Mouse (Mus musculus) ES-Bruce4 (cell line): ENCODE measurements at regions not wholly inside any gene's neighbourhood (a gene's known extent, or its start where the extent isn't known, plus 50 kb on each side); places are given as distances from the start of the nearest gene placed in this dataset.

Experiments used
- H3K27ac ChIP-seq: 2 replicates; pipeline ENCODE4 v1.5.1; 2012; ENCODE audit warnings: low read length, inconsistent platforms; ENCODE audit not compliant: insufficient read depth
- H3K27me3 ChIP-seq: 2 replicates; pipeline ENCODE4 v1.6.1; 2012; ENCODE audit warnings: mild to moderate bottlenecking, low read length, inconsistent platforms; ENCODE audit not compliant: control insufficient read depth, poor library complexity, insufficient read depth, severe bottlenecking
- H3K36me3 ChIP-seq: 2 replicates; pipeline ENCODE4 v1.6.1; 2012; ENCODE audit warnings: inconsistent platforms, mild to moderate bottlenecking, low read length, moderate library complexity; ENCODE audit not compliant: control insufficient read depth, poor library complexity, insufficient read depth, severe bottlenecking
- H3K4me1 ChIP-seq: one replicate; pipeline ENCODE4 v1.8.1; 2011; ENCODE audit warnings: low read length; ENCODE audit not compliant: control insufficient read depth, insufficient read depth
- H3K4me3 ChIP-seq: 2 replicates; pipeline ENCODE4 v1.5.1; 2011; ENCODE audit warnings: low read depth, mild to moderate bottlenecking, low read length
- H3K9ac ChIP-seq: 2 replicates; pipeline ENCODE4 v1.6.1; 2012; ENCODE audit warnings: low read depth, mild to moderate bottlenecking, inconsistent platforms; ENCODE audit not compliant: poor library complexity, severe bottlenecking
- H3K9me3 ChIP-seq: replicated peaks from 2 replicates; pipeline ENCODE4 v1.6.1; 2012; ENCODE audit warnings: mild to moderate bottlenecking, low read length, inconsistent platforms; ENCODE audit not compliant: control insufficient read depth, poor library complexity, insufficient read depth, severe bottlenecking
- CTCF ChIP-seq: IDR thresholded peaks from one replicate; pipeline ENCODE4 v1.8.1; 2011; ENCODE audit warnings: low read depth, low read length
- EP300 ChIP-seq: IDR thresholded peaks from 2 replicates; pipeline ENCODE4 v1.6.1; 2011; ENCODE audit warnings: low read depth, low read length; ENCODE audit not compliant: insufficient read depth
- POLR2A ChIP-seq: IDR thresholded peaks from one replicate; pipeline ENCODE4 v1.8.1; 2011; ENCODE audit warnings: low read length; ENCODE audit not compliant: insufficient read depth

- H3K9me3 ChIP-seq, result peaks cover 6% of the 10 kb centered on the region; the same call in 1 of the 2 replicates
- H3K4me3 ChIP-seq, result no peak overlapping the region
- H3K27ac ChIP-seq, result no peak overlapping the region
- no peaks in the 10 kb centered on the region for H3K4me1 ChIP-seq
- no peak overlapping the region for H3K9ac ChIP-seq
- no peak for TF ChIP-seq EP300
- no peak for TF ChIP-seq POLR2A
- TF ChIP-seq CTCF, result no peak
- no peaks in the 10 kb centered on the region; the same call in 1 of the 2 replicates for H3K27me3 ChIP-seq
- H3K36me3 ChIP-seq, result no peaks in the 10 kb centered on the region
Observed at GRCm38 (mm10) chr10:111701138-111701537, 195.1 kb downstream of the Phlda1 start.

GRCm38 (mm10) chr10:111702435-111702834, 196.3 kb downstream of the Phlda1 start:
- H3K27me3 ChIP-seq, result no peaks in the 10 kb centered on the region; the same call in 1 of the 2 replicates
- H3K4me3 ChIP-seq, result no peak overlapping the region
- H3K9ac ChIP-seq, result no peak overlapping the region
- TF ChIP-seq CTCF, result no peak
- TF ChIP-seq POLR2A, result no peak
- no peak for TF ChIP-seq EP300
- H3K4me1 ChIP-seq, result no peaks in the 10 kb centered on the region
- H3K27ac ChIP-seq, result no peak overlapping the region
- H3K36me3 ChIP-seq, result no peaks in the 10 kb centered on the region
- H3K9me3 ChIP-seq, result peaks cover 6% of the 10 kb centered on the region; the same call in 1 of the 2 replicates

DNA sequence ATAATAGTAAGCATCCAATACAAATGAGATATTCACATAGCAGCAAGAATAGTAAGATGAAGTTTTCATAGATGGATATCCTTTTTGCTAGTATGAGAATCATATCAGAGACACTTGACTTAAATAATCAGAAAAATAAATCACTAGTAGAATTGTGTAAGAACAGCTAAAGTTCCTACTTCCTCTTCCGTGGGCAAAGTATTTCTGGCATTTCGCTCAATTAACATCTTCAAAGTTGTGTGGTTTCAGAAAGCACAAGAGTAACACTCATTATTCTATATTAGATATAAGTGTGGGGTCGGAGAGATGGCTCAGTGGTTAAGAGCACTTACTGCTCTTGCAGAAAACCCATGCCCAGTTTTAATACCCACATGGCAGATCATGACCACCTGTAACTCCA, 197.4 kb downstream of the Phlda1 start:
- H3K9ac ChIP-seq, result no peak overlapping the region
- H3K36me3 ChIP-seq, result no peaks in the 10 kb centered on the region
- H3K4me1 ChIP-seq, result no peaks in the 10 kb centered on the region
- no peak overlapping the region for H3K4me3 ChIP-seq
- H3K27ac ChIP-seq, result no peak overlapping the region
- H3K9me3 ChIP-seq, result peaks cover 6% of the 10 kb centered on the region; the same call in 1 of the 2 replicates
- H3K27me3 ChIP-seq, result no peaks in the 10 kb centered on the region; the same call in 1 of the 2 replicates
- TF ChIP-seq CTCF (no peak), POLR2A (no peak), EP300 (no peak)

- TF ChIP-seq CTCF (no peak), EP300 (no peak), POLR2A (no peak)
- Histone ChIP-seq H3K4me3 (no peak overlapping the region), H3K4me1 (no peaks in the 10 kb centered on the region), H3K9ac (no peak overlapping the region), H3K36me3 (no peaks in the 10 kb centered on the region), H3K27ac (no peak overlapping the region), H3K9me3 (no peaks in the 10 kb centered on the region; the same call in 1 of the 2 replicates), H3K27me3 (no peaks in the 10 kb centered on the region)
Observed at GRCm38 (mm10) chr10:111711519-111712113, 205.5 kb downstream of the Phlda1 start.

- TF ChIP-seq CTCF (no peak), POLR2A (no peak), EP300 (no peak)
- no peak overlapping the region for H3K9ac ChIP-seq
Observed at GRCm38 (mm10) chr10:111712991-111713390, 206.9 kb downstream of the Phlda1 start.

GRCm38 (mm10) chr10:111713676-111714075, 207.6 kb downstream of the Phlda1 start:
- H3K9ac ChIP-seq, result no peak overlapping the region
- H3K9me3 ChIP-seq, result no peaks in the 10 kb centered on the region; the same call in 1 of the 2 replicates
- no peak overlapping the region for H3K4me3 ChIP-seq
- H3K4me1 ChIP-seq, result no peaks in the 10 kb centered on the region
- H3K27me3 ChIP-seq, result no peaks in the 10 kb centered on the region
- H3K27ac ChIP-seq, result no peak overlapping the region
- H3K36me3 ChIP-seq, result no peaks in the 10 kb centered on the region
- TF ChIP-seq EP300, result no peak
- TF ChIP-seq POLR2A, result no peak
- TF ChIP-seq CTCF, result no peak

More at GRCm38 (mm10) chr10:111712991-111713390, 206.9 kb downstream of the Phlda1 start:
- Histone ChIP-seq H3K36me3 (no peaks in the 10 kb centered on the region), H3K27ac (no peak overlapping the region), H3K4me1 (no peaks in the 10 kb centered on the region), H3K9me3 (no peaks in the 10 kb centered on the region; the same call in 1 of the 2 replicates), H3K27me3 (no peaks in the 10 kb centered on the region), H3K4me3 (no peak overlapping the region)
